Mouse (Mus musculus): ENCODE data around the gene Ssxb5.
"Not testable (repeated sequence)": the region's sequence is repeated elsewhere in the genome, so short reads cannot be mapped to it uniquely, and the experiment has no call there.

The Ssxb5 gene

GRCm38 (mm10) chrX:8803391-8803790 is at the start of gene Ssxb5:
Gene Ssxb5, plus strand, starts transcription at chrX:8803691.
- not testable (repeated sequence) for DNase-seq

- peak; percentile 13 for DNase-seq
Observed at GRCm38 (mm10) chrX:8832043-8832442, 28.6 kb downstream of the Ssxb5 start.

GRCm38 (mm10) chrX:8843694-8844093 is 40.2 kb downstream of the Ssxb5 start, which contains the start of gene Gm6592:
Gene Gm6592, plus strand, starts transcription at chrX:8843994.
- DNase-seq, result no peak

GRCm38 (mm10) chrX:8852486-8852885 is 49.0 kb downstream of the Ssxb5 start:
- no peak for DNase-seq
